Mouse (Mus musculus): ENCODE data around the gene Clpsl2. TPM values are rescaled to one million over a fixed set of nuclear protein-coding genes. Genes with fewer than 3 reads are reported as not detected.

Clpsl2 gene
- polyA plus RNA-seq, 1 experiment from 2014 or later = not detected

- H3K9ac ChIP-seq = no peak overlapping the region
- no peaks in the 10 kb centered on the region for H3K27me3 ChIP-seq
- H3K9me3 ChIP-seq = no peaks in the 10 kb centered on the region
- H3K27ac ChIP-seq = no peak overlapping the region
- no peak for ATAC-seq (ENCODE audit: borderline replicate concordance, extremely low read depth, low FRiP score, low TSS enrichment)
- H3K4me3 ChIP-seq = no peak overlapping the region
- H3K36me3 ChIP-seq = peaks cover 87% of the 10 kb centered on the region
- 92% methylated on average over 9 of the region's 9 CpGs for WGBS
- H3K4me2 ChIP-seq = no peak overlapping the region
- no peaks in the 10 kb centered on the region for H3K4me1 ChIP-seq
Measured at GRCm38 (mm10) chr17:28601557-28602250, 52.5 kb downstream of the Clpsl2 start.

Small RNAs within 50 kb of the gene (microRNA-seq; reads per million reads assigned to microRNA genes)
- gene Gm25195 = not detected
- not detected for gene Mir6969

Other genes with a start within 250 kb of the Clpsl2 start
- gene Fance, start 235.9 kb upstream of the Clpsl2 start, polyA plus RNA-seq (2015; fragmentation: Nextera tagmentation; extraction: Ambion mirVana) = 32.8 and 33.3 TPM in 2 replicates
- gene Rpl10a, start 220.9 kb upstream of the Clpsl2 start, polyA plus RNA-seq (2015; fragmentation: Nextera tagmentation; extraction: Ambion mirVana) = 606 and 658 TPM in 2 replicates
- 10.9 and 11.5 TPM in 2 replicates for gene Tead3, start 198.6 kb upstream of the Clpsl2 start, polyA plus RNA-seq (2015; fragmentation: Nextera tagmentation; extraction: Ambion mirVana)
- gene Tulp1, start 184.2 kb upstream of the Clpsl2 start, polyA plus RNA-seq (2015; fragmentation: Nextera tagmentation; extraction: Ambion mirVana) = 6.0 and 6.2 TPM in 2 replicates
- 30.7 and 35.1 TPM in 2 replicates for gene Fkbp5, start 31.9 kb upstream of the Clpsl2 start, polyA plus RNA-seq (2015; fragmentation: Nextera tagmentation; extraction: Ambion mirVana)
- gene Armc12, start 18.6 kb upstream of the Clpsl2 start, polyA plus RNA-seq (2015; fragmentation: Nextera tagmentation; extraction: Ambion mirVana) = not detected in 2 replicates
- gene Clps, start 11.4 kb downstream of the Clpsl2 start, polyA plus RNA-seq (2015; fragmentation: Nextera tagmentation; extraction: Ambion mirVana) = 0.34 and 9.2 TPM in 2 replicates
- gene Lhfpl5, start 26.2 kb downstream of the Clpsl2 start, polyA plus RNA-seq (2015; fragmentation: Nextera tagmentation; extraction: Ambion mirVana) = 0.48 and 0.57 TPM in 2 replicates
- gene Srpk1, start 73.3 kb downstream of the Clpsl2 start, polyA plus RNA-seq (2015; fragmentation: Nextera tagmentation; extraction: Ambion mirVana) = 75.1 and 79.3 TPM in 2 replicates
- 0.47 and 0.58 TPM in 2 replicates for gene Slc26a8, start 140.8 kb downstream of the Clpsl2 start, polyA plus RNA-seq (2015; fragmentation: Nextera tagmentation; extraction: Ambion mirVana)
- 53.3 and 55.6 TPM in 2 replicates for gene Mapk14, start 141.9 kb downstream of the Clpsl2 start, polyA plus RNA-seq (2015; fragmentation: Nextera tagmentation; extraction: Ambion mirVana)
- gene AC170998.1, start 176.7 kb downstream of the Clpsl2 start, polyA plus RNA-seq (2015; fragmentation: Nextera tagmentation; extraction: Ambion mirVana) = 2.5 and 3.0 TPM in 2 replicates
- 75.2 and 76.2 TPM in 2 replicates for gene Mapk13, start 219.9 kb downstream of the Clpsl2 start, polyA plus RNA-seq (2015; fragmentation: Nextera tagmentation; extraction: Ambion mirVana)

All from lung, embryonic 15.5 days (tissue).